Mouse (Mus musculus): ENCODE measurements around the gene Nod1. TPM values are rescaled to one million over a fixed set of nuclear protein-coding genes. Genes with fewer than 3 reads are reported as not detected.

Nod1 gene
- polyA plus RNA-seq, 1 experiment from 2014 or later: 4.2 TPM

DNA sequence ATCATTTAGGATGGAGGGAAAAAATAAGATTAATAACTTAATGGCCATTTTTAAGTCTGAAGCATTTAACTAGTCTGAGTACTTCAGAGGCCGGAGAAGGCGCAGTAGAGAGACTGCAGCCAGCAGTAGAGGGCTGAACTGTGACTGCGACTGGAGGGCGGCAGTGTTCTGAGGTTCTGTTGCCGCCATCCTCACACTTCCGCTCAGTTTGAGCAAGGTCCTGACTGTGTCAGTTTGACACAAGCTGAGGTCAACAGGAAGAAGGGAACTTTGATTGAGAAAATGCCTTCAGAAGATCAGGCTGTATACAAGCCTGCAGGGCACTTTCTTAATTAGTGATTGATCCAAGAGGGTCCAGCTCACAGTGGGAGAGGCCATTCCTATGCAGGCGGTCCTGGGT is 86.2 kb downstream of the Nod1 start:
- WGBS: 78% methylated on average over 7 of the region's 7 CpGs
- H3K9ac ChIP-seq: no peak overlapping the region
- H3K36me3 ChIP-seq: no peaks in the 10 kb centered on the region
- no peak overlapping the region for H3K4me3 ChIP-seq
- H3K27me3 ChIP-seq (replicated peaks): no peaks in the 10 kb centered on the region
- ATAC-seq (ENCODE audit: insufficient number of reproducible peaks, low FRiP score): no peak
- no peaks in the 10 kb centered on the region for H3K9me3 ChIP-seq (replicated peaks)
- H3K4me1 ChIP-seq (replicated peaks): no peaks in the 10 kb centered on the region
- no peak overlapping the region for H3K27ac ChIP-seq (ENCODE audit: poor library complexity, severe bottlenecking)
- H3K4me2 ChIP-seq: no peak overlapping the region

DNA sequence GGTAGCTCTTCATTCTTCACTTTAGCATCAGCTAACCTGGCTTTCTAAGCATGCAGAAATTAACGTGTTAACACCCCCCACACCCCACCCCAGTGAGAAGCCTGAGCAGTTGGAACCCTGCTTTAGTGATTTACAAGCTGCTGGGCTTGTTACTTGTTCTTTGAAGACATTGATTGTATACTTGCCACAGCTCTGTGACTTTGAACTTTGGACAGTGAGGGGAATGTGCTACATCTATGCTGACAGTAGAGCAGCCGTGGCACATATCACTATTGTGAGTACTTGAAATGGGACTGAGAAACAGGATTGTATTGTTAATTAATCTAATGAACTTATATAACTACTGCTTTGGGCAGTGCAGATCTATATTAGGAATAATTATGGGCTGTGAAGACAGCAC is 89.0 kb downstream of the Nod1 start:
- no peak for ATAC-seq (ENCODE audit: insufficient number of reproducible peaks, low FRiP score)
- Histone ChIP-seq H3K4me1 (replicated peaks) (peaks cover 12% of the 10 kb centered on the region), H3K27ac (ENCODE audit: poor library complexity, severe bottlenecking) (no peak overlapping the region), H3K4me3 (no peak overlapping the region), H3K36me3 (0 out of 2 replicates have a peak, but pooled peaks cover 4% of the 10 kb centered on the region), H3K9ac (no peak overlapping the region), H3K9me3 (replicated peaks) (no peaks in the 10 kb centered on the region), H3K27me3 (replicated peaks) (no peaks in the 10 kb centered on the region), H3K4me2 (no peak overlapping the region)
- WGBS: 79% methylated on average over 2 of the region's 2 CpGs

DNA sequence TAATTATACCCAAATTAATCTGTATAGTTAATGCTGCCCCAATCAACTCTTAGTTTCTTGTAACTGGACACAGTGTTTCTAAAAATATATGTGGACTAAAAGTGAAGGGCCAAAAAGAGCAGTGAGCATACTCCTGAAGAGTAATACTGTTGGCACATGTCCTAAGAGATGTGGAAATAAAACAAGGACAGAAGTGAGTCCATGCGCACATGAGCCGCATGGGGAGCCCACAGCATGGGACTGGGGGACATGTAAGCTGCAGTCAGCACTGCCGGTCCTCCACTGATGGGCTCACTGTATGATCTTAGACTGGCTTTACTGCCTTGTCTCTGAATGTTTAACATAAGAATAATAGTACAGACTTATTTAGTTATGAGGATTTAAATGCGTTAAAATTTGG is 92.3 kb downstream of the Nod1 start:
- Histone ChIP-seq H3K36me3 (0 out of 2 replicates have a peak, but pooled peaks cover 4% of the 10 kb centered on the region), H3K9ac (no peak overlapping the region), H3K4me1 (replicated peaks) (peaks cover 26% of the 10 kb centered on the region), H3K27ac (ENCODE audit: poor library complexity, severe bottlenecking) (no peak overlapping the region), H3K4me3 (no peak overlapping the region), H3K27me3 (replicated peaks) (no peaks in the 10 kb centered on the region), H3K4me2 (no peak overlapping the region), H3K9me3 (replicated peaks) (no peaks in the 10 kb centered on the region)
- 85% methylated on average over 4 of the region's 4 CpGs for WGBS
- ATAC-seq (ENCODE audit: insufficient number of reproducible peaks, low FRiP score): no peak

DNA sequence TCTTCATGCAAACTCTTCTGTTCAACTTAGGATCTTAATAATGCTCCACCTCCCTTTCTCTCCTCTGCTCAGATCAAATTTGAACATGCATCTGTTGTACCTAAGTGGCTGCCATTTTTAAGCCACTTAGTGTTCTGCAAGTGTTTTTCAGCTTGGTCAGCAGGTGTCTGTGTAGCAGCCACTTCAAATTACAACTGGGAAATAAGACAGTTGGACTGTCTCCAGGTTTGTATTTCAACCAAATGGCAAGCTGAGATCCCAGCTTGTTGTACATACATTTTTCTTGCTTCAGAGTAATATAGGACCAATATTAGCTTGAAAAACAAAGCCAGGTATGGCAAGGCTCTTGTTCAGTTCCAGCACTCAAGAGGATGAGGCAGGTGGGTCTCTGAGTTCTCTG is 93.9 kb downstream of the Nod1 start:
- Histone ChIP-seq H3K9ac (no peak overlapping the region), H3K4me1 (replicated peaks) (peaks cover 26% of the 10 kb centered on the region), H3K27ac (ENCODE audit: poor library complexity, severe bottlenecking) (no peak overlapping the region), H3K36me3 (0 out of 2 replicates have a peak, but pooled peaks cover 4% of the 10 kb centered on the region), H3K4me2 (no peak overlapping the region), H3K9me3 (replicated peaks) (no peaks in the 10 kb centered on the region), H3K27me3 (replicated peaks) (no peaks in the 10 kb centered on the region), H3K4me3 (no peak overlapping the region)
- no peak for ATAC-seq (ENCODE audit: insufficient number of reproducible peaks, low FRiP score)

DNA sequence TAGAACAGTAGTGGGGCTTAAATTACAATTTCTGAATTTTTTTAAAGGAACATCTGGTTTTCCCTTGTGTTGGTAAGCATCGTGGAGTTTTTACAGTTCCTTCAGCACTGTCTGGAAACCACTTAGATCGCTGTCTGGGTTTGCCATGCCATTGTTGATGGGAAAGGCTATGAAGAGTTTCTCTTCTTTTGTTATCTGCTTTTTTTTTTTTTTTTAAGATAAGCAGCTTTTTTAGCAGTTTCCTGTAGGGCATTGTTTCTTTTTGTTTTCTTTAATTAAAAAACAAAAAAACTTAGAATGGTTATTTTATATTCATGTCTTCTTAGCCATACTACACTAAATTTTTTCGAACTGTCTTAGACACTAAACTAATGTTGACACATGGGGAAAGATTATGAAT is 94.8 kb downstream of the Nod1 start:
- no peak overlapping the region for H3K9ac ChIP-seq
- H3K4me2 ChIP-seq: no peak overlapping the region
- no peaks in the 10 kb centered on the region for H3K27me3 ChIP-seq (replicated peaks)
- H3K4me3 ChIP-seq: no peak overlapping the region
- H3K9me3 ChIP-seq (replicated peaks): no peaks in the 10 kb centered on the region
- H3K36me3 ChIP-seq: 0 out of 2 replicates have a peak, but pooled peaks cover 4% of the 10 kb centered on the region
- H3K4me1 ChIP-seq (replicated peaks): peaks cover 30% of the 10 kb centered on the region
- H3K27ac ChIP-seq (ENCODE audit: poor library complexity, severe bottlenecking): no peak overlapping the region
- no peak for ATAC-seq (ENCODE audit: insufficient number of reproducible peaks, low FRiP score)
- WGBS: 74% methylated on average over 3 of the region's 3 CpGs

DNA sequence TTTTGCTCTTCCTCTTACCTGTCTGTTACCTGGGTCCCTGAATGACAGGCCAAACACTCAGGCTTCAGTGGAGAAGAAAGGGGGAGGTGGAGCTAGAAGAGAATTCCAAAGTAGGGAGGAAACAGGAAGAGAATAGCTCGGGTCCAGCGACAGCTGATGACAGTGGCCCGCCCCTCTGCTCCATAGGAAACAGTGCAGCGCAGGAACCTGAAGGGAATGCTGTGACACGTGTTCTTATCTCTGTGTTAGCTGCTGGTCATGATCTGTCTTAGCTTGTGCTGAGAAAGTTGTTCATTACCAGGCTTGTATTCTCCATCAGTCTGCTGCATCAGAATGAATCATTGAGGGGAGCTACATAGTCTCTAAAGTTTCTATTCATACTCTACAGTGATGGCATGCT is 95.6 kb downstream of the Nod1 start:
- H3K9ac ChIP-seq: no peak overlapping the region
- WGBS: 5% methylated on average over 5 of the region's 5 CpGs
- H3K27me3 ChIP-seq (replicated peaks): no peaks in the 10 kb centered on the region
- peaks cover 30% of the 10 kb centered on the region for H3K4me1 ChIP-seq (replicated peaks)
- H3K36me3 ChIP-seq: 0 out of 2 replicates have a peak, but pooled peaks cover 4% of the 10 kb centered on the region
- H3K27ac ChIP-seq (ENCODE audit: poor library complexity, severe bottlenecking): no peak overlapping the region
- peak overlapping the region; percentile 46 for H3K4me2 ChIP-seq
- peak; percentile 84 for ATAC-seq (ENCODE audit: insufficient number of reproducible peaks, low FRiP score)
- no peaks in the 10 kb centered on the region for H3K9me3 ChIP-seq (replicated peaks)
- H3K4me3 ChIP-seq: no peak overlapping the region

Other genes starting within 250 kb of the Nod1 start
- gene Znrf2, start 155.7 kb downstream of the Nod1 start, polyA plus RNA-seq (2016; fragmentation: Nextera tagmentation; extraction: Ambion mirVana): 3.0 and 3.1 TPM in 2 replicates
- gene Ggct, start 20.3 kb upstream of the Nod1 start, polyA plus RNA-seq (2016; fragmentation: Nextera tagmentation; extraction: Ambion mirVana): 5.8 and 6.9 TPM in 2 replicates
- 189 and 199 TPM in 2 replicates for gene Gars, start 65.4 kb upstream of the Nod1 start, polyA plus RNA-seq (2016; fragmentation: Nextera tagmentation; extraction: Ambion mirVana)
- 6.4 and 8.0 TPM in 2 replicates for gene Crhr2, start 160.4 kb upstream of the Nod1 start, polyA plus RNA-seq (2016; fragmentation: Nextera tagmentation; extraction: Ambion mirVana)
- 0.23 TPM in 1 of 2 replicates, not detected in the other for gene Inmt, start 202.4 kb upstream of the Nod1 start, polyA plus RNA-seq (2016; fragmentation: Nextera tagmentation; extraction: Ambion mirVana)
- gene Mindy4, start 230.8 kb upstream of the Nod1 start, polyA plus RNA-seq (2016; fragmentation: Nextera tagmentation; extraction: Ambion mirVana): 6.3 and 7.8 TPM in 2 replicates